Mouse (Mus musculus): Measurements from ENCODE around the gene Dlec1.
A peak's percentile ranks its signal among the peaks of the same experiment; 100 is the strongest.

The Dlec1 gene

GRCm38 (mm10) chr9:119142066-119142465, 39.8 kb downstream of the Dlec1 start:
- DNase-seq (ENCODE audit: low spot score in 2 of 2): no peak

GRCm38 (mm10) chr9:119143372-119143771, 41.1 kb downstream of the Dlec1 start:
- no peak for DNase-seq (ENCODE audit: low spot score in 2 of 2)

GRCm38 (mm10) chr9:119144696-119145095, 42.4 kb downstream of the Dlec1 start:
- no peak for DNase-seq (ENCODE audit: low spot score in 2 of 2)

GRCm38 (mm10) chr9:119145137-119145536, 42.9 kb downstream of the Dlec1 start:
- DNase-seq (ENCODE audit: low spot score in 2 of 2): no peak

GRCm38 (mm10) chr9:119145638-119146037, 43.4 kb downstream of the Dlec1 start:
- DNase-seq (ENCODE audit: low spot score in 2 of 2): no peak

GRCm38 (mm10) chr9:119146098-119146770, 44.0 kb downstream of the Dlec1 start:
- no peak for DNase-seq (ENCODE audit: low spot score in 2 of 2)

GRCm38 (mm10) chr9:119149601-119150000, 47.3 kb downstream of the Dlec1 start:
- no peak for DNase-seq (ENCODE audit: low spot score in 2 of 2)

GRCm38 (mm10) chr9:119151751-119152150, 49.5 kb downstream of the Dlec1 start:
- DNase-seq (ENCODE audit: low spot score in 2 of 2): no peak

GRCm38 (mm10) chr9:119155416-119155815, 53.1 kb downstream of the Dlec1 start:
- DNase-seq (ENCODE audit: low spot score in 2 of 2): no peak

GRCm38 (mm10) chr9:119155826-119156225, 53.5 kb downstream of the Dlec1 start:
- DNase-seq (ENCODE audit: low spot score in 2 of 2): no peak

- DNase-seq (ENCODE audit: low spot score in 2 of 2): peak; percentile 41 to 64
Measured at GRCm38 (mm10) chr9:119156278-119157201, 54.3 kb downstream of the Dlec1 start, which contains the start of gene Acaa1b. Gene Acaa1b, minus strand, starts transcription at chr9:119157093.

GRCm38 (mm10) chr9:119158861-119159260, 56.6 kb downstream of the Dlec1 start, which contains the start of gene Gm47289:
Gene Gm47289, plus strand, starts transcription at chr9:119159161.
- no peak for DNase-seq (ENCODE audit: low spot score in 2 of 2)

- DNase-seq (ENCODE audit: low spot score in 2 of 2): no peak
Measured at GRCm38 (mm10) chr9:119160689-119161088, 58.4 kb downstream of the Dlec1 start.

- DNase-seq (ENCODE audit: low spot score in 2 of 2): no peak
Measured at GRCm38 (mm10) chr9:119164743-119165142, 62.5 kb downstream of the Dlec1 start.

GRCm38 (mm10) chr9:119165548-119165947, 63.3 kb downstream of the Dlec1 start:
- no peak for DNase-seq (ENCODE audit: low spot score in 2 of 2)

GRCm38 (mm10) chr9:119167608-119168007, 65.3 kb downstream of the Dlec1 start:
- no peak for DNase-seq (ENCODE audit: low spot score in 2 of 2)

- DNase-seq (ENCODE audit: low spot score in 2 of 2): no peak
Measured at GRCm38 (mm10) chr9:119179292-119179691, 77.0 kb downstream of the Dlec1 start.

- DNase-seq (ENCODE audit: low spot score in 2 of 2): no peak
Measured at GRCm38 (mm10) chr9:119181241-119181728, 79.0 kb downstream of the Dlec1 start.

- DNase-seq (ENCODE audit: low spot score in 2 of 2): no peak
Measured at GRCm38 (mm10) chr9:119192202-119192990, 90.1 kb downstream of the Dlec1 start.

Data from right cerebral cortex, postnatal 36 days (tissue).